Mouse (Mus musculus): Measurements from ENCODE around the gene 4930404N11Rik. TPM values are rescaled to one million over a fixed set of nuclear protein-coding genes. Genes with fewer than 3 reads are reported as not detected.
A peak's percentile ranks its signal among the peaks of the same experiment; 100 is the strongest.

The 4930404N11Rik gene
- polyA plus RNA-seq, 1 experiment: not detected

DNA sequence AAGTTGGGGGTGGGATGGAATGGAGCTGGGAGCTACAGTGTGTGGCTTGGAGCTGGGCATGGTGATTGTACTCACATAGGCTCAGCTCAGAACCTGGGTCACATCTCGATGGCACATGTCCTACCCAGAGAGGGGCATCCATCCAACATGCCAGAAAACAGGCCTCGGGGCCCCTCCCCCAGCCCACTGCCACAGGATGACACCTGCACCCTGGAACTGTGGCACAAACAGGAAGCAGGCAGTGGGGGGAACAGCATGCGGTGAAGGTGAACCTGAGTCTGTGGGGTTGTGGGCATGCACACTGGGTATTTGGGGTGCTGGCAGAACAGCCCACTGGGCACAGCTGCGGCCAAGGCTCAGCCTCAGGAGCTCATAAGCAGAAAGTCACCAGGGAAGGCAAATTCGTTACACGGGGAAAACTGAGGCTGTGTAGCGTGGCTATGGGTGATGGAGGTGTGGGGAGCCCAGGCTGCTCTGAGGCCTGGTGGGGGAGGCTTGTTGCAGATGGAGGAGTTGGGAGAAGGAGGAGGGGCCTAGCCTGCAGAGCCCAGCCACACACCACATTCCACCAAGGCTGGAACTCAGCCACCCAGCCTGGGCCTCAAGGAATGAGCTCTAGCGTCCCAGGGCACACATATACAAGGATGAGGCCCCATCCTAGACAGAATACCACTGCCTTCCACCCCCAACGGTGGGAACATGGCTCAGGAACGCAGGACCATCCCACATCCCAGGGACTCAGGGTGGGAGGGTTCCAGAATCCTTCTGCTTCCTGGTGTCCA is 36.2 kb downstream of the 4930404N11Rik start:
- no peaks in the 10 kb centered on the region for H3K4me1 ChIP-seq (ENCODE audit: control insufficient read depth, insufficient read depth, low read length)
- H3K4me3 ChIP-seq (ENCODE audit: insufficient read depth, low read depth, low read length): no peak overlapping the region; the same call in 1 of the 2 replicates
- H3K27ac ChIP-seq (ENCODE audit: insufficient read depth, low read depth, low read length): no peak overlapping the region
- TF ChIP-seq POLR2A (IDR thresholded peaks at IDR 0.05; ENCODE audit: insufficient read depth, low read depth, low read length) (no peak), CTCF (IDR thresholded peaks at IDR 0.05; ENCODE audit: insufficient read depth, low read depth, low read length) (no peak)
- WGBS: 84% methylated on average over 10 of the region's 10 CpGs

DNA sequence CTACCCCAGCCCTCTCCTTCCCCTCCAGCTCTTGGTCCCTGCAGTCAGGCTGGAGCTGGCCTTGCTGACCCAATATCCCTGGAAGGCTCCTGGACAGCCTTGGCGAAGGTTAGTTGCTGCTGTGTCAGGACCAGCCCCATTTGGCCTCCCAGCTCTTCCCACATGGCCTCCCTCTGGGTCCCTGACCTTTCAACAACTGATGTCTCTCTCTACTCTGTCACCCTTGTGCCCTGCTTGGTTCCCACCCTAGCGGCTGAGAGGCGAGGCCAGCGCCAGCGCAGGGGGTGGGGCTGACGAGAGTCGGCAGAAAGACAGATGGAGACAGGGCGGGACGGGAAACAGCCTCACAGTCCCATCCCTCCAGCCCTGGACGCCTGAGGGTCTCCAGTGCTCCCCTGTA is 37.2 kb downstream of the 4930404N11Rik start, which contains the start of gene Tbxa2r:
Gene Tbxa2r, plus strand, starts transcription at position 346 of the 400 bp plus-strand sequence.
- H3K27ac ChIP-seq (ENCODE audit: insufficient read depth, low read depth, low read length): no peak within 1 kb of the TSS

DNA sequence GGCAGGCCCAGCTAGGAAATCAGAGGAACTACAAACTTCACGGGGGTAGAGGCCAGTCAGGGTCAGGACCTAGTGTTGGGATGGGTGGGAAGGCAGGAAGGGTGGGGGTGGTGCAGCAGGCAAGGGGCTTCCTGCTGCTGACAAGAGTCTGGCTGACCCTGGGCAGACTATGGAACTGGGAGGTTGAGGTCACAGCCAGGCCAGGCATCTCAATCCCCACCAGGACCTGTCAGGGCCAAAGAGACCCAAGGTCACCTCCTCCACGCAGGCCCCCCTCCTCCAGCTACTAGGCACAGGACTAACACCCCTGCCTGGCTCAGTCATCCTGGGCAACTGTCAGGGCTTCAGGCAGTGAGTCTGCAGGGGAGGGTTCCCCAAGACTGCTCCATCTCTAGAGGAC is 37.7 kb downstream of the 4930404N11Rik start:
- TF ChIP-seq POLR2A (IDR thresholded peaks at IDR 0.05; ENCODE audit: insufficient read depth, low read depth, low read length) (no peak), CTCF (IDR thresholded peaks at IDR 0.05; ENCODE audit: insufficient read depth, low read depth, low read length) (no peak)
- H3K27ac ChIP-seq (ENCODE audit: insufficient read depth, low read depth, low read length): no peak overlapping the region

More for the DNA sequence above, 37.2 kb downstream of the 4930404N11Rik start, which contains the start of gene Tbxa2r:
- 35% methylated on average over 10 of the region's 10 CpGs for WGBS
- Histone ChIP-seq H3K4me3 (ENCODE audit: insufficient read depth, low read depth, low read length) (no peak within 1 kb of the TSS; the same call in 1 of the 2 replicates), H3K4me1 (ENCODE audit: control insufficient read depth, insufficient read depth, low read length) (no peaks in the 10 kb centered on the region)
- TF ChIP-seq POLR2A (IDR thresholded peaks at IDR 0.05; ENCODE audit: insufficient read depth, low read depth, low read length): no peak
- no peak for TF ChIP-seq CTCF (IDR thresholded peaks at IDR 0.05; ENCODE audit: insufficient read depth, low read depth, low read length)

DNA sequence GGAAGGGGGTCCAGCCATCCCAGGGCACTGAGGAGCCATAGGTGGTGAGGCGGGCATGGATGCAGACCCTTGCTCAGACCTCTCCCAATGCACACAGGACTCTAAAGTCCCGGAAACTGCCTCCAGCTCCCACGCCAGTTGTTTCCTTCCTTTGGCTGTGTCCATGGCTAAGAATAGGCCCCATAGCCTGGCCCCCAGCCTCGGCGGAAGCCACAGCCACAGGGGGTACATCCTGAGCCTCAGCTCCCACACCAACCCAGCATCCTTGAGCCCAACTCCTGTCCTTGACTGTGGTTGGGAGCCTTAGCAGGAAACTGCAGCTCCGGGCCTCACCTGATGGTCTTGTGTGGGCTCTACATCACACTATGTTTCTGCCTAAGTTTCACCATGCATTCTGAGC is 38.8 kb downstream of the 4930404N11Rik start:
- 72% methylated on average over 6 of the region's 6 CpGs for WGBS
- Histone ChIP-seq H3K27ac (ENCODE audit: insufficient read depth, low read depth, low read length) (peak overlapping the region; percentile 20; the same call in 1 of the 2 replicates), H3K4me3 (ENCODE audit: insufficient read depth, low read depth, low read length) (no peak overlapping the region), H3K4me1 (ENCODE audit: control insufficient read depth, insufficient read depth, low read length) (peaks cover 5% of the 10 kb centered on the region; the same call in 1 of the 2 replicates)
- TF ChIP-seq POLR2A (IDR thresholded peaks at IDR 0.05; ENCODE audit: insufficient read depth, low read depth, low read length) (no peak), CTCF (IDR thresholded peaks at IDR 0.05; ENCODE audit: insufficient read depth, low read depth, low read length) (no peak)

More for the DNA sequence above, 37.7 kb downstream of the 4930404N11Rik start:
- Histone ChIP-seq H3K4me1 (ENCODE audit: control insufficient read depth, insufficient read depth, low read length) (no peaks in the 10 kb centered on the region), H3K4me3 (ENCODE audit: insufficient read depth, low read depth, low read length) (no peak overlapping the region)
- 65% methylated on average over 2 of the region's 2 CpGs for WGBS

DNA sequence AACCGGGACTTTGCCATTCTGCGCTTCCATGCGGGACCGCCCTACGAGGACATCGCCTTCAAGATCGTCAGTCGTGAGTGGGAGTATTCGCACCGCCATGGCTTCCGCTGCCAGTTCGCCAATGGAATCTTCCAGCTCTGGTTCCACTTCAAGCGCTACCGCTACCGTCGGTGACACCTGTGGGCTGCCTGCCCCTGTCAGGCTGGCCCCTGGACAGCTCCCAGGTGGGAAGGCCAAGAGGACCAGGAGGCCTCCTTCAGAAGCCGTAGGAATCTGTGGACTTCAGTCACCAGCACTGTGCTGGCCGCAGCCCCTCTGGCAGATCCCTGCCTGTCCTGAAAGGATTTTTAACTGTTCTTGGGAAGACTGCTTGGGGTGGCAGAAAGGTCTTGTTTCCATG is 39.8 kb downstream of the 4930404N11Rik start:
- TF ChIP-seq POLR2A (IDR thresholded peaks at IDR 0.05; ENCODE audit: insufficient read depth, low read depth, low read length) (no peak), CTCF (IDR thresholded peaks at IDR 0.05; ENCODE audit: insufficient read depth, low read depth, low read length) (no peak)
- 93% methylated on average over 18 of the region's 18 CpGs for WGBS
- Histone ChIP-seq H3K27ac (ENCODE audit: insufficient read depth, low read depth, low read length) (no peak overlapping the region), H3K4me3 (ENCODE audit: insufficient read depth, low read depth, low read length) (no peak overlapping the region), H3K4me1 (ENCODE audit: control insufficient read depth, insufficient read depth, low read length) (peaks cover 5% of the 10 kb centered on the region; the same call in 1 of the 2 replicates)

DNA sequence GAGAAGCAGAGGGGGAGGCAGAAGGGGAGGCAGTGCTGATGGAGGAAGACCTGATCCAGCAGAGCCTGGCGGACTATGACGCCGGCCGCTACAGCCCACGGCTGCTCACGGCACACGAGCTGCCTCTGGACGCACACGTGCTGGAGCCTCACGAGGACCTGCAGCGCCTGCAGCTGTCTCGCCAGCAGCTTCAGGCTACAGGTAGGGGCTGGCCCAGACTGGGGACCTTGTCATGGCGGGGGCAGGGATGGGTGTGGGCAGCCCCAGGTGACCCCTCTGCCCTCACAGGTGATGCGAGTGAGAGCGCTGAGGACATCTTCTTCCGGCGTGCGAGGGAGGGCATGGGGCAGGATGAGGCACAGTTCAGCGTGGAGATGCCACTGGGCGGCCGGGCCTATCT is 40.4 kb downstream of the 4930404N11Rik start:
- peaks cover 7% of the 10 kb centered on the region for H3K4me1 ChIP-seq (ENCODE audit: control insufficient read depth, insufficient read depth, low read length)
- 94% methylated on average over 21 of the region's 21 CpGs for WGBS
- TF ChIP-seq POLR2A (IDR thresholded peaks at IDR 0.05; ENCODE audit: insufficient read depth, low read depth, low read length): no peak
- H3K4me3 ChIP-seq (ENCODE audit: insufficient read depth, low read depth, low read length): no peak overlapping the region
- no peak overlapping the region for H3K27ac ChIP-seq (ENCODE audit: insufficient read depth, low read depth, low read length)

DNA sequence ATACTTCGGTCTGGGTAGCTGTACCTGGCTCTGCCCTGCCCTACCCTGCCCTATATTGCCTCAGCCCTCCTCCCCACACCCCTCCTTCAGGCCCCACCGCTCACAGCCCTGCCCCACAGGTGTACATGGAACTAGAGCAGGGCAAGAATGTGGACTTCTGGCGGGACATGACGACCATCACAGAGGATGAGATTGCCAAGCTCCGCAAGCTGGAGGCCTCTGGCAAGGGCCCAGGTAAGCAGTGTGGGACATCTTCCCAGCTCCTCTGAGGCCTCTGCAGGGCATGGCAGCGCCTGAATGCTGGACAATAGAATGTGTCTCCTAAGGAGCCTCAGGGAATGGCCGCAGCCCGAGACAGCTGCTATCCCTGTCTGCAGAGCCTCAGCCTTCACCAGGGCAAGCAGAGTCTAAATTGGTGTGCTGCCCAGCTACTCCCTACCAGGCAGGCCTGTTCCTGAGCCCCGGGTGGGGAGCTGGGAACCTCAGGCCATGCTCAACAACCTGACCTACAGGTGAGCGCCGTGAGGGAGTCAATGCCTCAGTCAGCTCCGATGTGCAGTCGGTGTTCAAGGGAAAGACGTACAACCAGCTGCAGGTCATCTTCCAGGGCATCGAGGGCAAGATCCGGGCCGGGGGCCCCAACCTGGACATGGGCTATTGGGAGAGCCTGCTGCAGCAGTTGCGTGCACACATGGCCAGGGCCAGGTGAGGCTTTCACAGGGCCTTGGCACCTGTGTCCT is 41.7 kb downstream of the 4930404N11Rik start:
- peaks cover 19% of the 10 kb centered on the region for H3K4me1 ChIP-seq (ENCODE audit: control insufficient read depth, insufficient read depth, low read length)
- no peak overlapping the region for H3K27ac ChIP-seq (ENCODE audit: insufficient read depth, low read depth, low read length)
- no peak overlapping the region for H3K4me3 ChIP-seq (ENCODE audit: insufficient read depth, low read depth, low read length)
- TF ChIP-seq POLR2A (IDR thresholded peaks at IDR 0.05; ENCODE audit: insufficient read depth, low read depth, low read length) (no peak), CTCF (IDR thresholded peaks at IDR 0.05; ENCODE audit: insufficient read depth, low read depth, low read length) (no peak)
- WGBS: 93% methylated on average over 18 of the region's 18 CpGs

DNA sequence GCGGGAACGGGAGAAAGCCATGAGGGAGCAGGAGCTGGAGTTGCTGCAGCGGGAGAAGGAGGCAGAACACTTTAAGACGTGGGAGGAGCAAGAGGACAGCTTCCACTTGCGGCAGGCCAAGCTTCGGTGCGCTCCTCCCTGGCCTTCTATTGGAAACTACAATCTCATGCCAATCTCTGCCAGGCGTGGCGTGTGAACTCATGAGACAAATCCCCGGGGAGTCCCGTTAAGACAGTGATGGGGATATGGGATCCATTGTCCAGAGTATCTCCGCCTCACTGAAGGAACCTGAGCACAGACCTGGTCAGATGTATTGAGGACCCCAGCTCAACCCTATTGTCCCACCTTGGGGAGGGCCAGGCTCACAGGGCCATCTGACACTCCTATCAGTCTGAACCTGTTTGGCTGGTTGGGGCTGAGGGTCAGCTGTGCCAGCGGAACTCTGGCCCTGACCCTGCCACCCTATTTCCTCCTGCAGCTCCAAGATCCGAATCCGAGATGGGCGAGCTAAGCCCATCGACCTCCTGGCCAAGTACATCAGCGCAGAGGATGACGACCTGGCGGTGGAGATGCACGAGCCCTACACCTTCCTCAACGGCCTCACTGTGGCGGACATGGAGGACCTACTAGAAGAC is 42.4 kb downstream of the 4930404N11Rik start:
- H3K4me3 ChIP-seq (ENCODE audit: insufficient read depth, low read depth, low read length): no peak overlapping the region
- no peak for TF ChIP-seq CTCF (IDR thresholded peaks at IDR 0.05; ENCODE audit: insufficient read depth, low read depth, low read length)
- no peak for TF ChIP-seq POLR2A (IDR thresholded peaks at IDR 0.05; ENCODE audit: insufficient read depth, low read depth, low read length)
- peaks cover 24% of the 10 kb centered on the region for H3K4me1 ChIP-seq (ENCODE audit: control insufficient read depth, insufficient read depth, low read length)
- 90% methylated on average over 23 of the region's 23 CpGs for WGBS
- H3K27ac ChIP-seq (ENCODE audit: insufficient read depth, low read depth, low read length): no peak overlapping the region

Measured in olfactory bulb, adult 2 months (tissue).